Mouse (Mus musculus): ENCODE measurements around the gene Nob1.

DNA sequence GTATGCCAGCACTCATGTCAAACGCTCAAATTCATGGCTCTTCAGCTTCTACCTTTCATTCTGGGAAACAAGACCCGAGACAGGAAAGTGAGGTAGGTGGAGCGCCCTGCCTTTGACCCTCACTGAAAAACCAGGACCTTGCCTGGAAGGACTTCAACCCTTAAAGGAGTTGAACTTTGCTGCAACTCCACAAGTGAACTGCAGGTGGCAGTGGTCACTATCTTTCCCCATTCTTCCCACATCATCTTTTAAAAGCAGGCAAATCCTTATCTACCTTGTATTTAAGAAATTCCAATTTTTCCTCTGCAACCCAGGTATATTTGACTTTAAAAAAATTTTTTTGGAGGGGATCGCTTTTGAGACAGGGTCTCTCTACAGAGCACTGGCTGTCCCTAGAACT is 13.5 kb downstream of the Nob1 start:
- TF ChIP-seq POLR2A (IDR thresholded peaks at IDR 0.05; ENCODE audit: insufficient read depth, low read depth, low read length) = no peak
- peak; percentile 29; the same call in 1 of the 2 replicates for TF ChIP-seq CTCF (IDR thresholded peaks at IDR 0.05; ENCODE audit: insufficient read depth, low read depth, low read length)

All from olfactory bulb, adult 2 months (tissue).